Mouse (Mus musculus): ENCODE measurements at regions not wholly inside any gene's neighbourhood (a gene's known extent, or its start where the extent isn't known, plus 50 kb on each side); places are given as distances from the start of the nearest gene placed in this dataset.

GRCm38 (mm10) chr3:125289355-125289933 is 114.4 kb upstream of the Ndst4 start:
- H3K9ac ChIP-seq (ENCODE audit: low read depth, low read length), result no peak overlapping the region
- 67% methylated on average over 3 of the region's 3 CpGs for WGBS
- TF ChIP-seq CTCF (IDR thresholded peaks at IDR 0.05; ENCODE audit: low read depth, low read length) (no peak), POLR2A (IDR thresholded peaks at IDR 0.05; ENCODE audit: extremely low read depth, insufficient read depth, low read length) (no peak)

GRCm38 (mm10) chr3:125306675-125307074 is 97.2 kb upstream of the Ndst4 start:
- DNase-seq (ENCODE audit: extremely low read depth, low read depth, low spot score), result no peak
- 75% methylated on average over 1 of the region's 1 CpGs for WGBS

More at GRCm38 (mm10) chr3:125289355-125289933, 114.4 kb upstream of the Ndst4 start:
- Histone ChIP-seq H3K27me3 (ENCODE audit: control insufficient read depth, insufficient read depth, low read length) (no peaks in the 10 kb centered on the region), H3K4me3 (ENCODE audit: insufficient read depth, low read depth, low read length) (no peak overlapping the region), H3K27ac (replicated peaks; ENCODE audit: insufficient read depth, low read depth, low read length) (no peak overlapping the region), H3K36me3 (ENCODE audit: control insufficient read depth, insufficient read depth, low read length) (no peaks in the 10 kb centered on the region), H3K79me2 (ENCODE audit: control insufficient read depth, insufficient read depth, low read length) (no peaks in the 10 kb centered on the region), H3K4me1 (ENCODE audit: control insufficient read depth, insufficient read depth, low read length) (no peaks in the 10 kb centered on the region)
- DNase-seq (ENCODE audit: extremely low read depth, low read depth, low spot score), result no peak

GRCm38 (mm10) chr3:125327079-125327478 is 76.8 kb upstream of the Ndst4 start:
- H3K4me3 ChIP-seq (ENCODE audit: insufficient read depth, low read depth, low read length), result no peak overlapping the region
- DNase-seq (ENCODE audit: extremely low read depth, low read depth, low spot score), result no peak
- no peaks in the 10 kb centered on the region for H3K79me2 ChIP-seq (ENCODE audit: control insufficient read depth, insufficient read depth, low read length)
- H3K27ac ChIP-seq (replicated peaks; ENCODE audit: insufficient read depth, low read depth, low read length), result no peak overlapping the region
- TF ChIP-seq POLR2A (IDR thresholded peaks at IDR 0.05; ENCODE audit: extremely low read depth, insufficient read depth, low read length) (no peak), CTCF (IDR thresholded peaks at IDR 0.05; ENCODE audit: low read depth, low read length) (no peak)
- H3K27me3 ChIP-seq (ENCODE audit: control insufficient read depth, insufficient read depth, low read length), result no peaks in the 10 kb centered on the region
- H3K4me1 ChIP-seq (ENCODE audit: control insufficient read depth, insufficient read depth, low read length), result no peaks in the 10 kb centered on the region
- H3K36me3 ChIP-seq (ENCODE audit: control insufficient read depth, insufficient read depth, low read length), result no peaks in the 10 kb centered on the region
- H3K9ac ChIP-seq (ENCODE audit: low read depth, low read length), result no peak overlapping the region

More at GRCm38 (mm10) chr3:125306675-125307074, 97.2 kb upstream of the Ndst4 start:
- TF ChIP-seq POLR2A (IDR thresholded peaks at IDR 0.05; ENCODE audit: extremely low read depth, insufficient read depth, low read length) (no peak), CTCF (IDR thresholded peaks at IDR 0.05; ENCODE audit: low read depth, low read length) (no peak)
- Histone ChIP-seq H3K4me1 (ENCODE audit: control insufficient read depth, insufficient read depth, low read length) (no peaks in the 10 kb centered on the region), H3K36me3 (ENCODE audit: control insufficient read depth, insufficient read depth, low read length) (no peaks in the 10 kb centered on the region), H3K4me3 (ENCODE audit: insufficient read depth, low read depth, low read length) (no peak overlapping the region), H3K79me2 (ENCODE audit: control insufficient read depth, insufficient read depth, low read length) (no peaks in the 10 kb centered on the region), H3K27ac (replicated peaks; ENCODE audit: insufficient read depth, low read depth, low read length) (no peak overlapping the region), H3K9ac (ENCODE audit: low read depth, low read length) (no peak overlapping the region), H3K27me3 (ENCODE audit: control insufficient read depth, insufficient read depth, low read length) (no peaks in the 10 kb centered on the region)

DNA sequence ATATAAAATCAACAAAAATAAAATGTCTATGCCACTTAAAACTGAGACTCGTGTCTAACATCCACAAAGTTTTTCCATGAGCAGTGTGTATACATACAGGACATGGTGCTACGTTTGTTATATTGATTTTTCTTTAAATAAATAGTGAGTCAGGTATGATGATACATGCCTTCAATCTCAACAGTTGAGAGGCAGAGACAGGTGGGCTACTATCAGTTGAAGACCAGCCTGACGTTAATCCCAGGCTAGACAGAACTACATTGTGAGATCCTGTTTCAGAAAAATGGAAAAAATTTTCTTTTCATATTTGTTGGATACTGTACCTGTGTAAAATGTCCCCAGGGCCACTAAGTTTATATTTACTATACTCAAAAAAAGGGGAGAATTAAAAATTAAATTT is 66.5 kb upstream of the Ndst4 start:
- Histone ChIP-seq H3K36me3 (ENCODE audit: control insufficient read depth, insufficient read depth, low read length) (no peaks in the 10 kb centered on the region), H3K4me1 (ENCODE audit: control insufficient read depth, insufficient read depth, low read length) (no peaks in the 10 kb centered on the region), H3K79me2 (ENCODE audit: control insufficient read depth, insufficient read depth, low read length) (no peaks in the 10 kb centered on the region), H3K27ac (replicated peaks; ENCODE audit: insufficient read depth, low read depth, low read length) (no peak overlapping the region), H3K9ac (ENCODE audit: low read depth, low read length) (no peak overlapping the region), H3K4me3 (ENCODE audit: insufficient read depth, low read depth, low read length) (no peak overlapping the region), H3K27me3 (ENCODE audit: control insufficient read depth, insufficient read depth, low read length) (no peaks in the 10 kb centered on the region)
- no peak for TF ChIP-seq CTCF (IDR thresholded peaks at IDR 0.05; ENCODE audit: low read depth, low read length)
- no peak for TF ChIP-seq POLR2A (IDR thresholded peaks at IDR 0.05; ENCODE audit: extremely low read depth, insufficient read depth, low read length)
- WGBS, result 40% methylated on average over 3 of the region's 3 CpGs
- no peak for DNase-seq (ENCODE audit: extremely low read depth, low read depth, low spot score)

GRCm38 (mm10) chr3:125338178-125338692 is 65.6 kb upstream of the Ndst4 start:
- Histone ChIP-seq H3K27ac (replicated peaks; ENCODE audit: insufficient read depth, low read depth, low read length) (no peak overlapping the region), H3K4me3 (ENCODE audit: insufficient read depth, low read depth, low read length) (no peak overlapping the region), H3K36me3 (ENCODE audit: control insufficient read depth, insufficient read depth, low read length) (no peaks in the 10 kb centered on the region), H3K9ac (ENCODE audit: low read depth, low read length) (no peak overlapping the region), H3K79me2 (ENCODE audit: control insufficient read depth, insufficient read depth, low read length) (no peaks in the 10 kb centered on the region), H3K27me3 (ENCODE audit: control insufficient read depth, insufficient read depth, low read length) (no peaks in the 10 kb centered on the region), H3K4me1 (ENCODE audit: control insufficient read depth, insufficient read depth, low read length) (no peaks in the 10 kb centered on the region)
- no peak for DNase-seq (ENCODE audit: extremely low read depth, low read depth, low spot score)
- TF ChIP-seq CTCF (IDR thresholded peaks at IDR 0.05; ENCODE audit: low read depth, low read length) (no peak), POLR2A (IDR thresholded peaks at IDR 0.05; ENCODE audit: extremely low read depth, insufficient read depth, low read length) (no peak)
- 12% methylated on average over 6 of the region's 6 CpGs for WGBS
